Mouse (Mus musculus) MEL (cell line): ENCODE measurements around the gene Dda1. TPM values are rescaled to one million over a fixed set of nuclear protein-coding genes. Genes with fewer than 3 reads are reported as not detected.

Experiments
- DNase-seq: peaks from one replicate; pipeline ENCODE4 v3.0.0; 2011; ENCODE audit warnings: low read depth, low spot score
- H3K27ac ChIP-seq: 2 replicates; pipeline ENCODE4 v1.5.1; 2012; ENCODE audit warnings: low read depth, mild to moderate bottlenecking, control low read depth, low read length, moderate library complexity; ENCODE audit not compliant: control insufficient read depth
- H3K27me3 ChIP-seq, 2 experiments: fragments of 150-350 bp in 1 of 2; sonication (generic) in 1 of 2; 2 replicates each; pipeline ENCODE4 v1.6.1; 2012; ENCODE audit warnings: low read length in 2 of 2, mild to moderate bottlenecking in 2 of 2, improper control_type of control experiment in 1 of 2, moderate library complexity in 1 of 2; ENCODE audit not compliant: insufficient read depth in 2 of 2, control insufficient read depth in 1 of 2
- H3K36me3 ChIP-seq, 2 experiments: 2 replicates each; pipeline ENCODE4 v1.6.1; 2012 to 2014; ENCODE audit warnings: low read length in 2 of 2, improper control_type of control experiment in 1 of 2, inconsistent platforms in 1 of 2, mild to moderate bottlenecking in 1 of 2; ENCODE audit not compliant: insufficient read depth in 2 of 2, control insufficient read depth in 1 of 2
- H3K4me1 ChIP-seq, 2 experiments: fragments of 150-350 bp in 1 of 2; sonication (generic) in 1 of 2; 2 replicates each; pipeline ENCODE4 v1.6.1; 2012; ENCODE audit warnings: low read length in 2 of 2, improper control_type of control experiment in 1 of 2, mild to moderate bottlenecking in 1 of 2; ENCODE audit not compliant: insufficient read depth in 2 of 2, control insufficient read depth in 1 of 2
- H3K4me3 ChIP-seq, 2 experiments: fragments of 150-350 bp in 1 of 2; sonication (generic) in 1 of 2; 2 replicates each; pipeline ENCODE4 v1.5.1; 2012; ENCODE audit warnings: low read depth in 2 of 2, low read length in 2 of 2, mild to moderate bottlenecking in 2 of 2, moderate library complexity in 2 of 2, control low read depth in 1 of 2, improper control_type of control experiment in 1 of 2; ENCODE audit not compliant: control insufficient read depth in 1 of 2, insufficient read depth in 1 of 2
- H3K79me2 ChIP-seq: 2 replicates; pipeline ENCODE4 v1.6.1; 2012; ENCODE audit warnings: mild to moderate bottlenecking, low read length, moderate library complexity; ENCODE audit not compliant: control insufficient read depth, poor library complexity, insufficient read depth
- H3K9ac ChIP-seq: 2 replicates; pipeline ENCODE4 v1.6.1; 2012; ENCODE audit warnings: low read depth, mild to moderate bottlenecking, control low read depth, low read length, moderate library complexity; ENCODE audit not compliant: control insufficient read depth, poor library complexity, severe bottlenecking
- H3K9me3 ChIP-seq: fragments of 150-350 bp; sonication (generic); replicated peaks from 2 replicates; pipeline ENCODE4 v1.6.1; 2012; ENCODE audit warnings: mild to moderate bottlenecking, low read length, improper control_type of control experiment, moderate library complexity; ENCODE audit not compliant: insufficient read depth
- BHLHE40 ChIP-seq: IDR thresholded peaks from 2 replicates; pipeline ENCODE4 v1.6.1; 2012; ENCODE audit warnings: low read depth, mild to moderate bottlenecking, inconsistent platforms, low read length, improper control_type of control experiment, borderline replicate concordance
- CHD2 ChIP-seq: IDR thresholded peaks from 2 replicates; pipeline ENCODE4 v1.6.1; 2011; ENCODE audit warnings: low read length, improper control_type of control experiment
- CTCF ChIP-seq, 3 experiments: IDR thresholded peaks in 2 of 3; conservative IDR thresholded peaks in 1 of 3; 2 replicates each; pipeline ENCODE4 v1.5.1; 2011 to 2012; ENCODE audit warnings: low read length in 3 of 3, low read depth in 2 of 3, mild to moderate bottlenecking in 2 of 3, improper control_type of control experiment in 1 of 3, inconsistent platforms in 1 of 3, mixed read lengths in 1 of 3, moderate library complexity in 1 of 3; ENCODE audit not compliant: control insufficient read depth in 1 of 3, insufficient read depth in 1 of 3, poor library complexity in 1 of 3, severe bottlenecking in 1 of 3
- E2F4 ChIP-seq: IDR thresholded peaks from 2 replicates; pipeline ENCODE4 v1.6.1; 2011; ENCODE audit warnings: low read depth, low read length, improper control_type of control experiment, borderline replicate concordance
- ELF1 ChIP-seq: IDR thresholded peaks from 2 replicates; pipeline ENCODE4 v1.6.1; 2014; ENCODE audit warnings: low read depth, mild to moderate bottlenecking, inconsistent platforms, low read length, improper control_type of control experiment, moderate library complexity
- ETS1 ChIP-seq: IDR thresholded peaks from 2 replicates; pipeline ENCODE4 v1.6.1; 2012; ENCODE audit warnings: low read depth, mild to moderate bottlenecking, inconsistent platforms, low read length, improper control_type of control experiment, moderate library complexity
- HCFC1 ChIP-seq: IDR thresholded peaks from 2 replicates; pipeline ENCODE4 v1.6.1; 2012; ENCODE audit warnings: low read depth, mild to moderate bottlenecking, inconsistent platforms, low read length, improper control_type of control experiment, moderate library complexity
- MAFK ChIP-seq: IDR thresholded peaks from 2 replicates; pipeline ENCODE4 v1.6.1; 2011; ENCODE audit warnings: low read depth, mild to moderate bottlenecking, low read length, improper control_type of control experiment, borderline replicate concordance
- MAX ChIP-seq: IDR thresholded peaks from 2 replicates; pipeline ENCODE4 v1.6.1; 2011; ENCODE audit warnings: low read length, improper control_type of control experiment
- MAZ ChIP-seq: IDR thresholded peaks from 2 replicates; pipeline ENCODE4 v1.6.1; 2012; ENCODE audit warnings: low read depth, mild to moderate bottlenecking, inconsistent platforms, low read length, improper control_type of control experiment
- MEF2A ChIP-seq: IDR thresholded peaks from 2 replicates; pipeline ENCODE4 v1.6.1; 2014; ENCODE audit warnings: low read depth, mild to moderate bottlenecking, inconsistent platforms, low read length, improper control_type of control experiment; ENCODE audit not compliant: poor library complexity, insufficient replicate concordance, severe bottlenecking; ENCODE audit errors: extremely low read depth
- MXI1 ChIP-seq: IDR thresholded peaks from 2 replicates; pipeline ENCODE4 v1.6.1; 2011; ENCODE audit warnings: mild to moderate bottlenecking, low read depth, low read length, improper control_type of control experiment
- NRF1 ChIP-seq: IDR thresholded peaks from 2 replicates; pipeline ENCODE4 v1.6.1; 2014; ENCODE audit warnings: low read depth, mild to moderate bottlenecking, inconsistent platforms, low read length, improper control_type of control experiment, moderate library complexity; ENCODE audit not compliant: poor library complexity, insufficient read depth, severe bottlenecking
- POLR2A ChIP-seq, 2 experiments: IDR thresholded peaks; 2 replicates each; pipeline ENCODE4 v1.6.1; 2011 to 2012; ENCODE audit warnings: low read length in 2 of 2, mild to moderate bottlenecking in 2 of 2, control low read depth in 1 of 2, improper control_type of control experiment in 1 of 2, low read depth in 1 of 2, moderate library complexity in 1 of 2; ENCODE audit not compliant: control insufficient read depth in 1 of 2, insufficient read depth in 1 of 2, poor library complexity in 1 of 2
- POLR2AphosphoS2 ChIP-seq: IDR thresholded peaks from 2 replicates; pipeline ENCODE4 v1.6.1; 2011; ENCODE audit warnings: low read length, improper control_type of control experiment
- RCOR1 ChIP-seq: IDR thresholded peaks from 2 replicates; pipeline ENCODE4 v1.6.1; 2012; ENCODE audit warnings: low read depth, mild to moderate bottlenecking, inconsistent platforms, low read length, improper control_type of control experiment
- SIN3A ChIP-seq: IDR thresholded peaks from 2 replicates; pipeline ENCODE4 v1.6.1; 2012; ENCODE audit warnings: low read length, improper control_type of control experiment, inconsistent platforms
- SMC3 ChIP-seq: IDR thresholded peaks from 2 replicates; pipeline ENCODE4 v1.6.1; 2011; ENCODE audit warnings: low read depth, low read length, improper control_type of control experiment
- UBTF ChIP-seq: IDR thresholded peaks from 2 replicates; pipeline ENCODE4 v1.6.1; 2012; ENCODE audit warnings: low read depth, mild to moderate bottlenecking, inconsistent platforms, low read length, improper control_type of control experiment, moderate library complexity, borderline replicate concordance; ENCODE audit not compliant: insufficient read depth
- USF2 ChIP-seq, 2 experiments: IDR thresholded peaks; 2 replicates each; pipeline ENCODE4 v1.6.1; 2011 to 2012; ENCODE audit warnings: improper control_type of control experiment in 2 of 2, low read length in 2 of 2, borderline replicate concordance in 1 of 2, inconsistent platforms in 1 of 2, low read depth in 1 of 2, mild to moderate bottlenecking in 1 of 2; ENCODE audit not compliant: insufficient read depth in 1 of 2
- ZC3H11A ChIP-seq: IDR thresholded peaks from 2 replicates; pipeline ENCODE4 v1.6.1; 2012; ENCODE audit warnings: low read depth, mild to moderate bottlenecking, inconsistent platforms, low read length, improper control_type of control experiment
- ZKSCAN1 ChIP-seq: IDR thresholded peaks from 2 replicates; pipeline ENCODE4 v1.6.1; 2012; ENCODE audit warnings: low read depth, mild to moderate bottlenecking, inconsistent platforms, low read length, improper control_type of control experiment, moderate library complexity
- polyA plus RNA-seq, 2 experiments: library from polyadenylated mRNA; stranded (reverse) in 1 of 2; unstranded in 1 of 2; fragments of >175 nt in 1 of 2; fragments of >200 nt in 1 of 2; gene quantifications; 2 replicates each; pipeline versions ENCODE4 v1.2.1 to v1.2.4; 2012; ENCODE audit warnings: low replicate concordance in 2 of 2, low read depth in 1 of 2; ENCODE audit not compliant: insufficient read length in 2 of 2, insufficient read depth in 1 of 2, missing spikeins in 1 of 2
- total RNA-seq: library from RNA; depleted of rRNA; stranded (reverse); fragments of 300-350 nt; gene quantifications from 2 replicates; pipeline ENCODE4 v1.2.3, GENCODE M21; 2012

The Dda1 gene
- total and polyA plus RNA-seq, 3 experiments: 59.6 to 110 TPM; not detected in 1

- H3K27ac ChIP-seq: no peak overlapping the region
- H3K4me1 ChIP-seq: peaks cover 0 to 21% of the 10 kb centered on the region in 2 experiments; a peak in 2 of 4 replicates
- no peak for DNase-seq
- no peaks in the 10 kb centered on the region for H3K9me3 ChIP-seq
- H3K36me3 ChIP-seq: peaks cover 0 to 11% of the 10 kb centered on the region in 2 experiments; a peak in 1 of 4 replicates
- TF ChIP-seq MAX (no peak), CTCF (IDR thresholded peaks at IDR 0.05 in 2 of 3, conservative IDR thresholded peaks at IDR 0.05 in 1 of 3; ENCODE audit: control insufficient read depth in 1 of 3, insufficient read depth in 1 of 3, low read depth in 2 of 3, low read length in 3 of 3, poor library complexity in 1 of 3, severe bottlenecking in 1 of 3) (no peak), NRF1 (no peak), ETS1 (no peak), SMC3 (no peak), BHLHE40 (no peak), HCFC1 (no peak), CHD2 (no peak), MEF2A (no peak), MAZ (no peak), POLR2AphosphoS2 (no peak), USF2 (IDR thresholded peaks at IDR 0.05; ENCODE audit: borderline replicate concordance in 1 of 2, insufficient read depth in 1 of 2, low read depth in 1 of 2, low read length in 2 of 2) (no peak), MAFK (no peak), UBTF (no peak), MXI1 (no peak), E2F4 (no peak), POLR2A (IDR thresholded peaks at IDR 0.05; ENCODE audit: control insufficient read depth in 1 of 2, insufficient read depth in 1 of 2, low read depth in 1 of 2, low read length in 2 of 2, poor library complexity in 1 of 2) (no peak), ZKSCAN1 (no peak), RCOR1 (no peak)
- TF ChIP-seq, all 39 proteins: peak for 0
- no peak overlapping the region for H3K9ac ChIP-seq
- H3K79me2 ChIP-seq: peaks cover 25% of the 10 kb centered on the region
- H3K27me3 ChIP-seq: no peaks in the 10 kb centered on the region
- H3K4me3 ChIP-seq: no peak overlapping the region
Observed at GRCm38 (mm10) chr8:71468001-71468400, 998 bp upstream of the Dda1 start.

- Histone ChIP-seq H3K9ac (peak overlapping the region; percentile 58), H3K79me2 (peaks cover 23% of the 10 kb centered on the region), H3K4me1 (peaks cover 0 to 21% of the 10 kb centered on the region in 2 experiments; a peak in 2 of 4 replicates), H3K36me3 (peaks cover 0 to 11% of the 10 kb centered on the region in 2 experiments; a peak in 1 of 4 replicates), H3K27ac (no peak overlapping the region), H3K27me3 (no peaks in the 10 kb centered on the region), H3K9me3 (no peaks in the 10 kb centered on the region), H3K4me3 (peak overlapping the region; percentile 61 to 90)
- TF ChIP-seq SIN3A (peak; percentile 54), ELF1 (peak; percentile 68), CTCF (IDR thresholded peaks at IDR 0.05 in 2 of 3, conservative IDR thresholded peaks at IDR 0.05 in 1 of 3; ENCODE audit: control insufficient read depth in 1 of 3, insufficient read depth in 1 of 3, low read depth in 2 of 3, low read length in 3 of 3, poor library complexity in 1 of 3, severe bottlenecking in 1 of 3) (no peak), HCFC1 (peak; percentile 38; the same call in 1 of the 2 replicates), ZC3H11A (no peak)
- peak; percentile 53 for DNase-seq
Observed at GRCm38 (mm10) chr8:71469411-71469810, 412 bp downstream of the Dda1 start.
